Mouse (Mus musculus) embryonic facial prominence, embryonic 11.5 days (tissue): ENCODE data around the gene Pitpnc1. TPM values are rescaled to one million over a fixed set of nuclear protein-coding genes. Genes with fewer than 3 reads are reported as not detected.

Experiments used
- ATAC-seq: fragments of 200-750 bp; cut with Nextera tagmentation; replicated peaks from 2 replicates; pipeline ENCODE4 v1.8.0; 2017; ENCODE audit warnings: low read depth; ENCODE audit not compliant: insufficient number of reproducible peaks, low FRiP score, low TSS enrichment
- DNase-seq: peaks from one replicate; pipeline ENCODE4 v3.0.0-alpha.2; 2015; ENCODE audit warnings: low spot score
- H3K27ac ChIP-seq: fragments of 300-500 bp; sonication (generic); replicated peaks from 2 replicates; pipeline ENCODE4 v1.5.1; 2014; ENCODE audit warnings: mild to moderate bottlenecking, low read depth, low read length, control low read depth
- H3K27me3 ChIP-seq: fragments of 300-500 bp; sonication (generic); 2 replicates; pipeline ENCODE4 v1.6.1; 2014; ENCODE audit warnings: mild to moderate bottlenecking, low read length, moderate library complexity, mixed read lengths; ENCODE audit not compliant: control insufficient read depth, insufficient read depth
- H3K36me3 ChIP-seq: fragments of 300-500 bp; sonication (generic); replicated peaks from 2 replicates; pipeline ENCODE4 v1.6.1; 2014; ENCODE audit warnings: low read depth, mild to moderate bottlenecking, low read length, moderate library complexity, mixed read lengths; ENCODE audit not compliant: control insufficient read depth, insufficient read depth
- H3K4me1 ChIP-seq: fragments of 300-500 bp; sonication (generic); 2 replicates; pipeline ENCODE4 v1.6.1; 2014; ENCODE audit warnings: low read length, mixed read lengths; ENCODE audit not compliant: control insufficient read depth, insufficient read depth
- H3K4me2 ChIP-seq: fragments of 300-500 bp; sonication (generic); 2 replicates; pipeline ENCODE4 v1.6.1; 2014; ENCODE audit warnings: low read depth, mild to moderate bottlenecking, control low read depth, low read length, moderate library complexity
- H3K4me3 ChIP-seq: fragments of 300-500 bp; sonication (generic); 2 replicates; pipeline ENCODE4 v1.5.1; 2014; ENCODE audit warnings: low read depth, low read length, control low read depth
- H3K9ac ChIP-seq: fragments of 300-500 bp; sonication (generic); replicated peaks from 2 replicates; pipeline ENCODE4 v1.6.1; 2014; ENCODE audit warnings: mild to moderate bottlenecking, control low read depth, low read length
- H3K9me3 ChIP-seq: fragments of 300-500 bp; sonication (generic); replicated peaks from 2 replicates; pipeline ENCODE4 v1.6.1; 2016; ENCODE audit warnings: mild to moderate bottlenecking, low read length, inconsistent platforms, mixed read lengths; ENCODE audit not compliant: control insufficient read depth
- WGBS: fragments of 180-500 bp; shearing (Covaris S2); extraction: QIAGEN DNeasy Blood & Tissue Kit; methylation state at CpG from one replicate; pipeline ENCODE4 v1.1.7; 2014; 5-methylcytosine and 5-hydroxymethylcytosine counted together
- polyA plus RNA-seq: library from polyadenylated mRNA; unstranded; fragments of >200 nt; fragmentation: Nextera tagmentation; extraction: Ambion mirVana; gene quantifications from 2 replicates; pipeline ENCODE4 v1.2.1, GENCODE M21; 2014

Gene Pitpnc1
- polyA plus RNA-seq, 1 experiment from 2014 or later: 45.1 TPM

GRCm38 (mm10) chr11:107365938-107366712 is 104.4 kb downstream of the Pitpnc1 start:
- ATAC-seq (no peak), DNase-seq (no peak)
- H3K4me2 ChIP-seq: no peak overlapping the region
- no peak overlapping the region for H3K27ac ChIP-seq
- no peaks in the 10 kb centered on the region for H3K9me3 ChIP-seq
- no peaks in the 10 kb centered on the region for H3K4me1 ChIP-seq
- no peaks in the 10 kb centered on the region for H3K27me3 ChIP-seq
- WGBS: 74% methylated on average over 13 of the region's 13 CpGs
- H3K4me3 ChIP-seq: no peak overlapping the region
- H3K9ac ChIP-seq: no peak overlapping the region
- no peaks in the 10 kb centered on the region for H3K36me3 ChIP-seq

GRCm38 (mm10) chr11:107358695-107359094 is 111.8 kb downstream of the Pitpnc1 start:
- no peak overlapping the region for H3K4me3 ChIP-seq
- no peaks in the 10 kb centered on the region for H3K27me3 ChIP-seq
- ATAC-seq: no peak
- no peaks in the 10 kb centered on the region; the same call in 1 of the 2 replicates for H3K4me1 ChIP-seq
- no peak overlapping the region for H3K27ac ChIP-seq
- WGBS: 64% methylated on average over 5 of the region's 5 CpGs
- no peak overlapping the region for H3K4me2 ChIP-seq
- no peaks in the 10 kb centered on the region for H3K9me3 ChIP-seq
- H3K36me3 ChIP-seq: no peaks in the 10 kb centered on the region
- no peak overlapping the region for H3K9ac ChIP-seq
- no peak for DNase-seq

DNA sequence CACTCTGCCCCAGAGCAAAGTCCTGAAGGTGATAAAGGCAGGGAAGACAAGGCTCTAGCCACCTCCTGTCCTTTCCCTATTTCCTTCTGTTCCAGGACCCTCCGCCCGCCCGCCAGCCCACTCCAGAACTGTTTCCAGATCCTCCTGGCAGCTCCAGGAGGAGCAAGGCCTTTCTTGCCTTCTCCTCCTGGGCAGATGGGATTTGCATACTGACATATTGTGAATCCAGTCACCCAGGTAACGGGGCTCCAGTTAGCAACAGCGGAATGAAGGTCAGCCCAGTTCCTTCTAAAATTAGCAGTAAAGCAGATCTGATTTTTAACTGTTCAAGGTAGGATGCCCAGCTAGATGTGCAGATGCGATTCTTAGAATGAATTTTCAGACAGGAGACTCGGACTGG is 114.3 kb downstream of the Pitpnc1 start:
- H3K27ac ChIP-seq: no peak overlapping the region
- no peaks in the 10 kb centered on the region for H3K36me3 ChIP-seq
- no peaks in the 10 kb centered on the region for H3K9me3 ChIP-seq
- no peaks in the 10 kb centered on the region for H3K27me3 ChIP-seq
- DNase-seq (no peak), ATAC-seq (no peak)
- H3K4me2 ChIP-seq: no peak overlapping the region
- H3K9ac ChIP-seq: no peak overlapping the region
- 76% methylated on average over 7 of the region's 7 CpGs for WGBS
- no peak overlapping the region for H3K4me3 ChIP-seq
- H3K4me1 ChIP-seq: no peaks in the 10 kb centered on the region; the same call in 1 of the 2 replicates

DNA sequence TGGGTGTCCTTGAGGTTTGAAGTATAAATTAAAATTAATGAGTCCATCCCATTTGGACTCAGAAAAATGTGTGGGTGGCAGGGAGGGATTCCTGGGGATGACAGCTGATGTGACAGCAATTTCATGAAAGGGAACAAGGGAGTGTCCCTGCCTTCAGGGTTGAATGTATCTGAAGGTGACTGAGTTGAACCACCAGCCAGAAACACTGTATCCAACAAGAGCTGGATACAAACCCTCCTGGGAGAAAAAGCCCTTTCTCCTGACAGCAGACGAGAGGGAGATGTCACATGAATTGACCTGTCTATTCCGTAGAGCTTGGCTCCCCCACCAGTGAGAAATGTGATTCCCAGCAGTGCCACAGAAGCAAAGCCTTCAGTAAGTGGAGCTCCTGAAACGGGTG is 115.0 kb downstream of the Pitpnc1 start:
- no peak for DNase-seq
- WGBS: 54% methylated on average over 3 of the region's 3 CpGs

GRCm38 (mm10) chr11:107354499-107355143 is 115.9 kb downstream of the Pitpnc1 start:
- Histone ChIP-seq H3K4me2 (no peak overlapping the region), H3K9me3 (no peaks in the 10 kb centered on the region), H3K27ac (no peak overlapping the region), H3K4me3 (no peak overlapping the region), H3K9ac (no peak overlapping the region), H3K27me3 (no peaks in the 10 kb centered on the region), H3K36me3 (no peaks in the 10 kb centered on the region), H3K4me1 (no peaks in the 10 kb centered on the region; the same call in 1 of the 2 replicates)
- ATAC-seq (no peak), DNase-seq (no peak)
- WGBS: 83% methylated on average over 8 of the region's 8 CpGs

More for the DNA sequence above, 115.0 kb downstream of the Pitpnc1 start:
- H3K36me3 ChIP-seq: no peaks in the 10 kb centered on the region
- no peak overlapping the region for H3K4me2 ChIP-seq
- H3K27ac ChIP-seq: no peak overlapping the region
- no peak overlapping the region for H3K4me3 ChIP-seq
- H3K27me3 ChIP-seq: no peaks in the 10 kb centered on the region
- no peaks in the 10 kb centered on the region for H3K9me3 ChIP-seq
- no peaks in the 10 kb centered on the region; the same call in 1 of the 2 replicates for H3K4me1 ChIP-seq
- ATAC-seq: no peak
- H3K9ac ChIP-seq: no peak overlapping the region

DNA sequence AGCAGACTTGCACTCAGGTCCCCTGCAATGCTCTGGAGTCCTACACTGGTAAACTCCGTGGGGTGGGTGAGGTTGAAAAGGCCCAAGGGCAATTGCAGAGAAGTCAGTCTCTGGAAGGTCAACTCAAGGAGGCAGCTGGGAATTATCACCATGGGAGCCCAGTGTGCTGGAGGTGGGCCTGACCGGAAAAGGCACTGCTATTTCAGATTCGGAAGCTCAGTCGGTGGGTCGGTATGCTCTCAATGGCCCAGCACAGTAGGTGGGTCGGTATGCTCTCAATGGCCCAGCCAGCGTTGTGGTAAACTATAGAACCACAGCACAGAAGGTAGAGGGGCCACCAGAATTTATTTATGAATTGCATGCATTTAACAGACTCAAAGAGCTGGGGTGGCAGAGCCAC is 117.9 kb downstream of the Pitpnc1 start:
- no peak for ATAC-seq

GRCm38 (mm10) chr11:107349756-107350155 is 120.7 kb downstream of the Pitpnc1 start:
- Histone ChIP-seq H3K9me3 (no peaks in the 10 kb centered on the region), H3K4me1 (no peaks in the 10 kb centered on the region), H3K27me3 (no peaks in the 10 kb centered on the region), H3K4me2 (no peak overlapping the region), H3K36me3 (no peaks in the 10 kb centered on the region), H3K27ac (no peak overlapping the region), H3K9ac (no peak overlapping the region), H3K4me3 (no peak overlapping the region)
- DNase-seq (no peak), ATAC-seq (no peak)
- whole genome bisulfite sequencing: 93% methylated on average over 7 of the region's 7 CpGs

More for the DNA sequence above, 117.9 kb downstream of the Pitpnc1 start:
- Histone ChIP-seq H3K4me1 (no peaks in the 10 kb centered on the region), H3K4me2 (no peak overlapping the region), H3K9me3 (no peaks in the 10 kb centered on the region), H3K9ac (no peak overlapping the region), H3K27me3 (no peaks in the 10 kb centered on the region), H3K36me3 (no peaks in the 10 kb centered on the region), H3K27ac (no peak overlapping the region), H3K4me3 (no peak overlapping the region)
- WGBS: 15% methylated on average over 7 of the region's 7 CpGs
- no peak for DNase-seq

DNA sequence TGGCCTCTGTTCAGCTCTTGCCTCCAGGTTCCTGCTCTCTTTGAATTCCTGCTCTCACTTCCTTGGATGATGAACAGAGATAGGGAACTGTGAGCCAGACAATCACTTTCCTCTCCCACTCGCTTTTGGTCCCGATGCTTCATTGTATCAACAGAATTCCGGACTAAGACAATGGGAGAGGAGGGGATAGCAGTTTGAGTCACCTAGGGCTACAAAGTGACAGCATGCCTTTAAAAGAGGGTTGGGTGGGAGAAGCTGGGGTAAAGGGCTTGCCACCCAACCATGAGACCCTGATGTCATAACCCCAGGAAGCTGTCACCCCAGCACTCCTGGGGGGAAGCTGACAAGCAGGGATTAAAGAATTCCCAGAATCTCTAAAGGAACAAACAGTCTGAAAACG is 127.5 kb downstream of the Pitpnc1 start:
- DNase-seq (no peak), ATAC-seq (no peak)
- H3K4me2 ChIP-seq: no peak overlapping the region
- H3K4me1 ChIP-seq: no peaks in the 10 kb centered on the region
- WGBS: 79% methylated on average over 4 of the region's 4 CpGs
- no peaks in the 10 kb centered on the region for H3K36me3 ChIP-seq
- no peak overlapping the region for H3K9ac ChIP-seq
- no peaks in the 10 kb centered on the region for H3K9me3 ChIP-seq
- no peaks in the 10 kb centered on the region for H3K27me3 ChIP-seq
- H3K4me3 ChIP-seq: no peak overlapping the region
- H3K27ac ChIP-seq: no peak overlapping the region
